Mouse (Mus musculus) small intestine, adult 2 months (tissue): ENCODE measurements at regions not wholly inside any gene's neighbourhood (a gene's known extent, or its start where the extent isn't known, plus 50 kb on each side); places are given as distances from the start of the nearest gene placed in this dataset.

Experiments used
- H3K27ac ChIP-seq: fragments of 200-500 bp; 2 replicates; pipeline ENCODE4 v1.5.1; 2012; ENCODE audit warnings: low read depth, low read length, control low read depth, inconsistent platforms; ENCODE audit not compliant: insufficient read depth
- H3K27me3 ChIP-seq: fragments of 200-500 bp; 2 replicates; pipeline ENCODE4 v1.6.1; 2012; ENCODE audit warnings: mild to moderate bottlenecking, moderate library complexity, low read length, inconsistent platforms; ENCODE audit not compliant: control insufficient read depth, insufficient read depth
- H3K36me3 ChIP-seq: fragments of 200-500 bp; 2 replicates; pipeline ENCODE4 v1.6.1; 2012; ENCODE audit warnings: mild to moderate bottlenecking, low read length, control low read depth, inconsistent platforms; ENCODE audit not compliant: control insufficient read depth, insufficient read depth
- H3K4me1 ChIP-seq: fragments of 200-500 bp; 2 replicates; pipeline ENCODE4 v1.6.1; 2012; ENCODE audit warnings: low read length, inconsistent platforms, mixed read lengths; ENCODE audit not compliant: control insufficient read depth, insufficient read depth, insufficient read length
- H3K4me3 ChIP-seq: fragments of 200-500 bp; 2 replicates; pipeline ENCODE4 v1.5.1; 2012; ENCODE audit warnings: low read depth, mild to moderate bottlenecking, control low read depth, inconsistent platforms, low read length, moderate library complexity
- CTCF ChIP-seq: fragments of 200-500 bp; IDR thresholded peaks from 2 replicates; pipeline ENCODE4 v1.5.1; 2012; ENCODE audit warnings: low read depth, mild to moderate bottlenecking, control low read depth, inconsistent platforms, low read length, moderate library complexity, mixed read lengths; ENCODE audit not compliant: insufficient replicate concordance, insufficient read length; ENCODE audit errors: extremely low read depth
- POLR2A ChIP-seq: fragments of 200-500 bp; IDR thresholded peaks from 2 replicates; pipeline ENCODE4 v1.6.1; 2012; ENCODE audit warnings: low read depth, mild to moderate bottlenecking, control low read depth, inconsistent platforms, low read length, moderate library complexity
- WGBS: fragments of 180-500 bp; shearing (Covaris S2); methylation state at CpG from one replicate; pipeline ENCODE4 v1.1.7; 2018; 5-methylcytosine and 5-hydroxymethylcytosine counted together

DNA sequence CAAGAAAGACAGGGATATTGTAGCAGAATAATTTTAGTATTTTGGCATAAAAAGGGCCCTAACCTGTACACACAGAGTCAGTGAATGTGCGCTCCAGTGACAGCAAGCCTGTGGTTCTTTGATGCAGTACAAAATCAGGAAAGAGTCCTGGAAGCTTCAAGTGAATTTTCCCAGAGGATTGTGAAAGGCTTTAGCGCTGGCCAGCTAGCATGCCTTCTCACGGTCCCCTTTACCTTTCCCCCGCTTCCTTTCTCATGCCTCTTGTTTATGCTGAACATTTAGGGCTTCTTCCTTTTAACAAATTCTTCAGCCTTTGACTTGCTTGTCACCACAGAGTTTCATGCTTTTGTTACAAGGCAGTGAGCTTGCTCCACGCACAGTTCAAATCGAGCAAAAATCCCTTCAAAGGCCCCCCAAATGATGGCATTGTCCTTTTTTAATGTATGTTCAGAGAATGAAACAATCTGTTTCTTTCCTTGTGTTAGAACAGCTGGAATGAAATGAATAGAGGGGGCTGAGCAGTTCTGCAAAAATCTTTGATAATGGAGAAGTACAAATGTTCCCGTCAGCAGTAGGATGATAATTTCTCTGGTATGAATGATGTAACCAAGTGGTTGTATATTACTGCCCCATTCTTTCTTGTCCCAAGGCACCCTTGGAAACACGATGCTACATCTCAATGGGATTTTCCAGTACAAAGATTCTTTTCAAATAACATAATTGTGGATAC, 576.3 kb upstream of the Zeb2 start:
- no peak overlapping the region for H3K4me3 ChIP-seq
- TF ChIP-seq POLR2A: no peak
- no peak for TF ChIP-seq CTCF
- WGBS: 71% methylated on average over 8 of the region's 8 CpGs
- H3K4me1 ChIP-seq: no peaks in the 10 kb centered on the region
- H3K27ac ChIP-seq: no peak overlapping the region
- H3K36me3 ChIP-seq: no peaks in the 10 kb centered on the region
- H3K27me3 ChIP-seq: no peaks in the 10 kb centered on the region

DNA sequence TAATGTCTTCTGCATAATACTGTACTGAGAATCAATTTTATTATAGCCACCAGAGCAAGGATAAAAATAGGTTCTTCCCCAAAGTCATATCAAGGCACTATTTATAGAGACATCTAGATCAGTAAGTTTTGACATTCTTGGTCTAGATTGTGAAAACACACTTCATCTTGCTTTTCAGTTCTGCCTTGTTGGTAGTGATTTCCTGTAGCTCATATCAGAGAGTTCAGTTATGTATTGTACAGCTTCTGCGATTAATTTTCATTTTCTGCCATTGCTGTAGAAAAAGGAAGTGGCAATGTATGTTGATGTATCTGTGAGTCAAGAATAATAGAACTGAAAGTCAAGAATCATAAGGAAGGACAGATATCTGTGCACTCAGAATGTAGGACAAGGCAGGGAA, 575.6 kb upstream of the Zeb2 start:
- H3K27me3 ChIP-seq: no peaks in the 10 kb centered on the region
- no peak overlapping the region for H3K4me3 ChIP-seq
- H3K27ac ChIP-seq: no peak overlapping the region
- 78% methylated on average over 1 of the region's 1 CpGs for WGBS
- H3K4me1 ChIP-seq: no peaks in the 10 kb centered on the region
- TF ChIP-seq POLR2A: no peak
- no peak for TF ChIP-seq CTCF
- H3K36me3 ChIP-seq: no peaks in the 10 kb centered on the region

GRCm38 (mm10) chr2:45688996-45689395, 571.8 kb upstream of the Zeb2 start:
- TF ChIP-seq POLR2A (no peak), CTCF (no peak)
- Histone ChIP-seq H3K36me3 (no peaks in the 10 kb centered on the region), H3K4me1 (no peaks in the 10 kb centered on the region), H3K27me3 (no peaks in the 10 kb centered on the region), H3K4me3 (no peak overlapping the region), H3K27ac (no peak overlapping the region)
- 78% methylated on average over 1 of the region's 1 CpGs for WGBS

GRCm38 (mm10) chr2:45681251-45681650, 564.1 kb upstream of the Zeb2 start:
- WGBS: 85% methylated on average over 1 of the region's 1 CpGs
- no peak overlapping the region for H3K4me3 ChIP-seq
- no peaks in the 10 kb centered on the region for H3K36me3 ChIP-seq
- H3K4me1 ChIP-seq: no peaks in the 10 kb centered on the region
- TF ChIP-seq CTCF (no peak), POLR2A (no peak)
- no peak overlapping the region for H3K27ac ChIP-seq
- no peaks in the 10 kb centered on the region for H3K27me3 ChIP-seq

DNA sequence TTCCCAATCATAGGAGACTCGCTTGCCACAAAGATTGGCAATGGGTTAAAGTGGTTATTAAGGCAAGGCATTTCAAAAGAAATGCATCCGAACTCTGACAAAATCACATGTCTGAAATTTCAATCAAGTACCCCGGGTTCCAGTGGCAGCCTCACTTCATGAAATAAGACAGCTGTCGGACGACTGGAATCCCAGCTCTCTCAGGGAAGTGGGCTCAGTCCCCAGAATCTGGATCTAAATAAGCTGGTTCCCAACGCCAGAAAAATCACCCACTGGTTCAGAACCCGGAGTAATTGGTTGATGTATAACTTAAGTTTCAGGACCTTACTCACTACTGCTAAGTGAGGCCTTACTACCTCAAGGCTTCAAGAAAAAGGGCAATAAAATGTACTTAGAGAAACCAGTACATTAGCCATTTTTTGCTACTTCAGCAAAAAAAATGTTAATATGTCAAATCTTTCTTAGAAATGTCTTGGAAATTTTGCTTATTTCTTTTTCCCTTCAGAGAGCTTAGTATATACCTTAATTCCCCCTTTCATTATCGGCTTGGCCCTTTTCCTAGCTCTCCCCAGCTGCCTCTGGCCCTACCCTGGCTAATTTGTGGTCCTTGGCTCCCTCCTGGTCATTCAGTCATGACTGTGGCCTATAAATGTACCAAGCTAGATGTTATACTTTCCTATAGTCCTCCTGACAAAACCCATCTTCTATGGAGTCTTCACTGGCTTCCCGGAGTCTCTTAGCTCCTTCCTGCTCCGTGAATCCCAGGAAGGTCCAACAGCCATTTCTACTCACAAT, 562.1 kb upstream of the Zeb2 start:
- no peak for TF ChIP-seq POLR2A
- no peak for TF ChIP-seq CTCF
- H3K27ac ChIP-seq: no peak overlapping the region
- H3K27me3 ChIP-seq: no peaks in the 10 kb centered on the region
- no peaks in the 10 kb centered on the region for H3K4me1 ChIP-seq
- 81% methylated on average over 10 of the region's 10 CpGs for WGBS
- no peak overlapping the region for H3K4me3 ChIP-seq
- H3K36me3 ChIP-seq: no peaks in the 10 kb centered on the region

GRCm38 (mm10) chr2:45678685-45679084, 561.5 kb upstream of the Zeb2 start:
- Histone ChIP-seq H3K27ac (no peak overlapping the region), H3K4me3 (no peak overlapping the region), H3K4me1 (no peaks in the 10 kb centered on the region), H3K27me3 (no peaks in the 10 kb centered on the region), H3K36me3 (no peaks in the 10 kb centered on the region)
- WGBS: 82% methylated on average over 9 of the region's 9 CpGs
- TF ChIP-seq POLR2A (no peak), CTCF (no peak)

DNA sequence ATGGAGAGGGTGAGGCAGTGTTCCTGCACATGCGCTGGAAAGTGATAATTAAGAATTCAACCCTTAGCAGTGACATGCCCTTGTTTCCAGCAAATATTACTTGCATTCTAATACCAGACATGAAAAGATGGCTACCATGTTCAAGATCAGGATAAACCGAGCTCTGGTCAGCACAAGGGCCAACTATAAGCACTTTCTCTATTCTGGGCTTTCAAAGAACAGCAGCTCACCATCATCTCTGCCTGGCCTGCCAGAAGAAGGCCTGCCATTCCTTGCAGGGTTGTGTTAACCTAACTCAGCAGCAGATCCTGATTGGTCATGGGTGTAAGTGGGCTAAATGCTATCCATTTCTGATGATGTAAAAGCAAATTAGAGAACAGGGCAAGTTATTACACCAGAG, 558.6 kb upstream of the Zeb2 start:
- TF ChIP-seq POLR2A (no peak), CTCF (no peak)
- Histone ChIP-seq H3K4me3 (no peak overlapping the region), H3K27ac (no peak overlapping the region), H3K27me3 (no peaks in the 10 kb centered on the region), H3K36me3 (no peaks in the 10 kb centered on the region), H3K4me1 (no peaks in the 10 kb centered on the region)
- 89% methylated on average over 2 of the region's 2 CpGs for WGBS
